Mouse (Mus musculus): ENCODE data around the gene Spryd4. TPM values are rescaled to one million over a fixed set of nuclear protein-coding genes. Genes with fewer than 3 reads are reported as not detected.

Spryd4 gene
- polyA plus RNA-seq, 1 experiment: not detected

DNA sequence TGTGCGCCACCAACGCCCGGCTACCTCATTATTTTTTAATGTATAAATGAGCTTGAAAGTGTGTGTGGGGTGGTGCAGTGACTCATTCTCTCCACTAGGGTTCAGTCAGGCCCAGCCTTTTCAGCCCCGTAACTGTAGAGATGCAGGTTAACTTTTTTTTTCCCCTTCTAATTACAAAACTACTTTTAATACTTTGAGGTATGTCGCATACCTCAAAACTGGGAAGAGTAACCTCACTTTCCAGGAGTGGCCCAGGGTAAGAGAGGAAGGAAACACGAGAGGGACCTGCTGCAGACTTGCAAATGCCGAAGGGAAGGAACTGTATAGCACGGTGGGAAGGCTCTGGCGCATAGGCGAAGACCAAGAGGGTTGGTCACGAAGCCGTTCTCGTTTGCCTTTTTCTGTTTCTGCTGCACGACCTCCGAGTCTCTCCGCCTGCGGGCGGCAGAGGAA lies 1.3 kb upstream of the Spryd4 start:
- WGBS: under 1% methylated on average over 18 of the region's 18 CpGs
- peak overlapping the region; percentile 6 for H3K4me3 ChIP-seq (ENCODE audit: insufficient read depth, low read depth, low read length)
- H3K4me1 ChIP-seq (ENCODE audit: control insufficient read depth, insufficient read depth, low read length): peaks cover 9% of the 10 kb centered on the region
- H3K27ac ChIP-seq (ENCODE audit: insufficient read depth, low read depth, low read length): no peak overlapping the region
- TF ChIP-seq CTCF (IDR thresholded peaks at IDR 0.05; ENCODE audit: insufficient read depth, low read depth, low read length): no peak
- no peak for TF ChIP-seq POLR2A (IDR thresholded peaks at IDR 0.05; ENCODE audit: insufficient read depth, low read depth, low read length)

DNA sequence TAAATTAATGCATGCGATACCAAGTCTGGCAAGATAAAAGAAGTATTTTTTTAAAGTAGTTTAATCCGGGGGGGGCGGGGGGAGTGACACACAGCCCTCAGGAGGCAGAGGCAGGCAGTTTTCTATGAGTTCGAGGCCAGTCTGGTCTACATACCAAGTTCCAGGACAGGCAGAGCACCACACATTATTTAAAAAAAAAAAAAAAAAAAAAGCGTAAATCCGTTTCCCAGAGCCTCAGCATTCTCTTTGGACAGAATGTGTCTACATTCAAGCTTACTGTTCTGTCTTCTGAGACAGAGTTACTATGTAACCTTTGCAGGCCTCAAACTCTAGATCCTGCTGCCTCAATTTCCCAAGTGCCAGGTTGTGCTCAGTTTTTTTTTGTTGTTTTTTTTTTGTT lies 541 bp upstream of the Spryd4 start:
- no peak for TF ChIP-seq POLR2A (IDR thresholded peaks at IDR 0.05; ENCODE audit: insufficient read depth, low read depth, low read length)
- TF ChIP-seq CTCF (IDR thresholded peaks at IDR 0.05; ENCODE audit: insufficient read depth, low read depth, low read length): no peak
- no peak overlapping the region for H3K4me3 ChIP-seq (ENCODE audit: insufficient read depth, low read depth, low read length)
- 48% methylated on average over 6 of the region's 6 CpGs for WGBS
- H3K27ac ChIP-seq (ENCODE audit: insufficient read depth, low read depth, low read length): 0 out of 2 replicates have a peak overlapping the region, but pooled peaks have one; percentile 67
- H3K4me1 ChIP-seq (ENCODE audit: control insufficient read depth, insufficient read depth, low read length): peaks cover 9% of the 10 kb centered on the region

DNA sequence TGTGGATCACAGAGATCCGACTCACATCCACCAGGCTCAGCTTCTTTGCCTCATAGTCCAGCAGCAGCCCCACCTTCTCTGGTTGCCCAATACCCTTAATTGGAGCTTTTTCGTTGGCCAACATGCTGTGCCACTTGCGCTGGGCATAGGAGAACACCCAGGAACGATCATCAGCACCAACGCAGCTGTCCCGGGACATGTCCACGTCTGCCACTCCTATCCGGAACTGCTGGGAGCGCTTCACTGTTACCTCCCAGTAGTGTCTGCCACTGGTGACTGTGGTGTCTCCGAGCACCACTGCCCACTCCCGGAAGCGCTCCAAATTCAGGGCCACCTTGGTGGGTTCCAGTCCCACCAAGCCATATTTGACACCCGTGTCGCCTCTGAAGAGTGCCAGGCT lies 653 bp downstream of the Spryd4 start:
- Histone ChIP-seq H3K4me3 (ENCODE audit: insufficient read depth, low read depth, low read length) (peak overlapping the region; percentile 62), H3K4me1 (ENCODE audit: control insufficient read depth, insufficient read depth, low read length) (peaks cover 9% of the 10 kb centered on the region), H3K27ac (ENCODE audit: insufficient read depth, low read depth, low read length) (no peak overlapping the region)
- WGBS: 15% methylated on average over 14 of the region's 14 CpGs
- TF ChIP-seq CTCF (IDR thresholded peaks at IDR 0.05; ENCODE audit: insufficient read depth, low read depth, low read length): no peak
- no peak for TF ChIP-seq POLR2A (IDR thresholded peaks at IDR 0.05; ENCODE audit: insufficient read depth, low read depth, low read length)

DNA sequence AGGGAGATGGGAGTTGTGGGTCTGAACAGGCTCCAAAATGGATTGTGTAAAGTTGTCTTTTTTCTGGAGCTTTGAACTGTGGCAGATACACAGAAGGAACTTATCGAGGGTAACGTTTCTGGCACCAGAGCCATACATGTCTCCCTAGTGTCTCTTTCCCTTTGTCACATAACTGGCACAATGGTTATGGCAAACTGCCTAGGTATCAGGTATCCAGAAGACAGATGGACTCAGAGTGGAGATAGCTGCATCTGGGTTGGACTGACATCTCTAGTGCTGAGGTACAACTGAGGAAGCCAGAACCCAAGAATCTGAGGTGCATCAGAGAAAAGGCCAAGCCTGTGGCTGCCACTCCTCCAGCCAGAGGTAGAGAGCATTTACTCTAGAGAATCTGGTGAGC lies 1.5 kb downstream of the Spryd4 start:
- TF ChIP-seq CTCF (IDR thresholded peaks at IDR 0.05; ENCODE audit: insufficient read depth, low read depth, low read length) (no peak), POLR2A (IDR thresholded peaks at IDR 0.05; ENCODE audit: insufficient read depth, low read depth, low read length) (no peak)
- WGBS: 84% methylated on average over 2 of the region's 2 CpGs
- peaks cover 9% of the 10 kb centered on the region for H3K4me1 ChIP-seq (ENCODE audit: control insufficient read depth, insufficient read depth, low read length)
- no peak overlapping the region for H3K4me3 ChIP-seq (ENCODE audit: insufficient read depth, low read depth, low read length)
- no peak overlapping the region for H3K27ac ChIP-seq (ENCODE audit: insufficient read depth, low read depth, low read length)

DNA sequence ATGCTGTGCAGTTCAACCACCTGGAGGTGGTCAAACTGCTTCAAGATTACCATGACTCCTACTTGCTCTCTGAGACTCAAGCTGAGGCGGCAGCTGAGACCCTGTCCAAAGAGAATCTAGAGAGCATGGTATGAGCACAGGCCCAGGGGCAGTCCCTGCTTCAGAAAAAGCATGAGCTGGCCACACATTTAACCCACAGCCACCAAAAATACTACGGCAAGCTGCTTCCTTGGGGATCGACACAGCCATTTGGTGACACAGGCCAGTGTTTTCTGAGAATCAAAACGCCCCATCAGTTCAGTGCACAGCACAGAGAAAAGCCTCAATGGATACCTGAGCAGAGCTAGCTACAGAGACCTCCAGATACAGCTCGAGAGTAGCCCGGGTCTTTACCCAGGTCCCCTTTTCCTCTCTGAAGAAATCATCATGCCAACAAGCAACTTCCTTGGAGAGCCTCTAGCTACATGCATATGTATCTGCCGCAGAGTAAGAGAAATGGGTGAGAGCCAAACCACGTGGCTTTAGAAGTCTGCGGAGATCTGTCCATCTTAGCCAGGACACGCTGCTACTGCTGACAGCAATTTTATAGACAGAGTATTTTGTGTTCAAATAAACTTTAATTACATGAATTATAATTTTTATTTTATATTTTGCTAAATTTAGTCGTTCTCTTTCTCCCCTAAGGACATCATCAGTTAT lies 2.1 kb downstream of the Spryd4 start:
- H3K4me3 ChIP-seq (ENCODE audit: insufficient read depth, low read depth, low read length): no peak overlapping the region
- peaks cover 9% of the 10 kb centered on the region for H3K4me1 ChIP-seq (ENCODE audit: control insufficient read depth, insufficient read depth, low read length)
- TF ChIP-seq CTCF (IDR thresholded peaks at IDR 0.05; ENCODE audit: insufficient read depth, low read depth, low read length) (no peak), POLR2A (IDR thresholded peaks at IDR 0.05; ENCODE audit: insufficient read depth, low read depth, low read length) (no peak)
- 92% methylated on average over 11 of the region's 11 CpGs for WGBS
- H3K27ac ChIP-seq (ENCODE audit: insufficient read depth, low read depth, low read length): no peak overlapping the region

DNA sequence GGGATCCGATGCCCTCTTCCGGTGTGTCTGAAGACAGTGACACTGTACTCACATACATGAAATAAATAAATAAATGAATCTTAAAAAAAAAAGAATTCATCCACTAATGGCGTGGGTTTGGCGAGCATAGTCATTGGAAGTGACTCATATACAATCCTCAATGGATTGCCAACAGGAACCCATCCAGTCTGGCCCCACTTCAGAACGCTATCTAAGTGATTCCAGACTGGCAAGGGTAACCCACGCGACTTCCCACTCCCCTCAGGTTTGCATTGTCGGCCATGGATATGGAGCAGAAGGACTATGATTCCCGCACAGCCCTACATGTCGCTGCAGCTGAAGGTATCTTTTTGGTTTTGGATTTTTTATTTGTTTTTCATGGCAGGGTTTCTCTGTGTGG lies 3.3 kb downstream of the Spryd4 start:
- no peak overlapping the region for H3K27ac ChIP-seq (ENCODE audit: insufficient read depth, low read depth, low read length)
- peaks cover 9% of the 10 kb centered on the region for H3K4me1 ChIP-seq (ENCODE audit: control insufficient read depth, insufficient read depth, low read length)
- no peak overlapping the region for H3K4me3 ChIP-seq (ENCODE audit: insufficient read depth, low read depth, low read length)
- WGBS: 87% methylated on average over 10 of the region's 10 CpGs
- no peak for TF ChIP-seq CTCF (IDR thresholded peaks at IDR 0.05; ENCODE audit: insufficient read depth, low read depth, low read length)
- TF ChIP-seq POLR2A (IDR thresholded peaks at IDR 0.05; ENCODE audit: insufficient read depth, low read depth, low read length): no peak

DNA sequence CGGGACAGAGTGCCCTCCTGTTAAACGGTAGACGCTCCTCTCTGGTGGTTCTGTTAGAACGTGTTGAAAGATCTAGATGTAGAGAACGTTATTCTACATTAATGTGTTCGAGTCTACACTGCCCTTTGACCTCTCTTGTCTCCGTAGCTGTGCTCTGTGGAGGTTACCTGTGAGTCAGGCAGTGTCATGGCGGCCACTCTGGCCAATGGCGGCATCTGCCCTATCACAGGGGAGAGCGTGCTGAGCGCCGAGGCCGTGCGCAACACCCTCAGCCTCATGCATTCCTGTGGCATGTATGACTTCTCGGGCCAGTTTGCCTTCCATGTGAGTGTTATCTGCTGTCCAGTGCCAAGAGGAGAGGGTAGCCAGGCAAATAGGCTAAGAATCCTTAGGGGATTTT lies 6.7 kb downstream of the Spryd4 start:
- H3K27ac ChIP-seq (ENCODE audit: insufficient read depth, low read depth, low read length): no peak overlapping the region
- no peak for TF ChIP-seq CTCF (IDR thresholded peaks at IDR 0.05; ENCODE audit: insufficient read depth, low read depth, low read length)
- no peak for TF ChIP-seq POLR2A (IDR thresholded peaks at IDR 0.05; ENCODE audit: insufficient read depth, low read depth, low read length)
- 91% methylated on average over 15 of the region's 15 CpGs for WGBS
- no peak overlapping the region for H3K4me3 ChIP-seq (ENCODE audit: insufficient read depth, low read depth, low read length)
- H3K4me1 ChIP-seq (ENCODE audit: control insufficient read depth, insufficient read depth, low read length): no peaks in the 10 kb centered on the region

DNA sequence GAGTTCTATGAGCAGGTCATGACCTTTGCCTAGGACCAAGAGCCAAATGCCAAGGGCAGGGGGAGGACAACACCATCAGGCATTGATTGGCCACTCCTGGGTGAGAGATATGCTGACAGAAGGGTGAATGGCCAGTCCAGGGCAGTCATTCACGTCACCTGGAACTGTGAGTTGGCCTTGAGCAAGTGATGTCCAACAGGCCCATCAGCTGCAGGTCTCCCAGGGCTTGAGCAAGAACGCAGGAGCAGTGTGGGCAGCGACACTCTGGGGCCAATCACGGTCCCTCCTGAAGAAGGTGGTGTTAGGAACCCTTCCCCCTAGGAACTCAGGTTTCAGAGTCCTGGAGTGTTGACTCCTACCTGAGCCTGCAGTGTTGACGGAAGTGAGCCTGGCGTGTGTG lies 9.8 kb downstream of the Spryd4 start:
- TF ChIP-seq CTCF (IDR thresholded peaks at IDR 0.05; ENCODE audit: insufficient read depth, low read depth, low read length) (no peak), POLR2A (IDR thresholded peaks at IDR 0.05; ENCODE audit: insufficient read depth, low read depth, low read length) (no peak)
- Histone ChIP-seq H3K4me1 (ENCODE audit: control insufficient read depth, insufficient read depth, low read length) (no peaks in the 10 kb centered on the region), H3K4me3 (ENCODE audit: insufficient read depth, low read depth, low read length) (no peak overlapping the region), H3K27ac (ENCODE audit: insufficient read depth, low read depth, low read length) (no peak overlapping the region)
- 86% methylated on average over 6 of the region's 6 CpGs for WGBS

DNA sequence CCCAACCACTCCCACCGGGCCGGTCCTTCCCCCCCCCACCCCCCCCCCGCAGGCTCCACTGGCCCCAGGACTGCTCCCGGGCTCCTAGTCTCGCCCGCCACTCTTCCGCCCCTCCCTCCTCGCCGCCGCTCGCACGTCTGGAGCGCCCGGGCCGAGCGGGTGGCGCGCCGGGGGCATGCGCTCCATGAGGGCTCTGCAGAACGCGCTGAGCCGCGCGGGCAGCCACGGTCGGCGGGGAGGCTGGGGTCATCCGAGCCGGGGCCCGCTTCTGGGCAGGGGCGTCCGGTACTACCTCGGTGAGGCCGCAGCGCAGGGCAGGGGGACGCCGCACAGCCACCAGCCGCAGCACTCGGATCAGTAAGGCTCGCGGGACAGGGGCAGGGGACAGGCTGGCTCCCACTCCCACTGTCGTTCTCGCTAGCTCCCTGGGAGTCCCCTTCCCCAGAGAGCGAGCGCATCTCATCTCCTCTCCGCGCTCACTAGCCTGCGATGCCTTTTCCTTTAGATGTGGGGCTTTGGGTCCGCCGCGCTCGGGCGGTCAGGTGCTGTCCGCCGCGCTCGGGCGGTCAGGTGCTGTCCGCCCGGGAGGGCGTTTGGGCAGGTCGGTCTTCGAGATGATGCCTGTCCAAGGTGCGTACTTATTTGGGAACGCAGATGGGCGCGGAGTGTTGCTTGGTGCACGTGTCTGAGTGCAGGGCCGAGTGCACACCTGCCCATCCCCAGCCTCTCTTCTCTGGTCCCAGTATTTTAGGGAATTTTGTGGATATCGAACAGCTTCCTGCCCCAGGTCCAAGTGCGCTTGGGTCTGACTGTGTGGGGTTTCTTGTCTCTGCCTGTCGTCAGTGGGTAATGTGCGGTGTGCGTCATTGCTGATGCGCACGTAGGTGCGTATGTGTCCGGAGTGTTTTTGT lies 16.8 kb downstream of the Spryd4 start:
- H3K27ac ChIP-seq (ENCODE audit: insufficient read depth, low read depth, low read length): peak overlapping the region; percentile 19; the same call in 1 of the 2 replicates
- H3K4me1 ChIP-seq (ENCODE audit: control insufficient read depth, insufficient read depth, low read length): no peaks in the 10 kb centered on the region
- WGBS: 2% methylated on average over 75 of the region's 79 CpGs
- H3K4me3 ChIP-seq (ENCODE audit: insufficient read depth, low read depth, low read length): peak overlapping the region; percentile 87
- TF ChIP-seq POLR2A (IDR thresholded peaks at IDR 0.05; ENCODE audit: insufficient read depth, low read depth, low read length) (0 out of 2 replicates have a peak, but pooled peaks have one; percentile 22), CTCF (IDR thresholded peaks at IDR 0.05; ENCODE audit: insufficient read depth, low read depth, low read length) (no peak)
